Mouse (Mus musculus) C2C12 (cell line): ENCODE measurements around the gene Parp11.
"Not testable (repeated sequence)": the region's sequence is repeated elsewhere in the genome, so short reads cannot be mapped to it uniquely, and the experiment has no call there.

Experiments used
- CTCF ChIP-seq: IDR thresholded peaks from one replicate; pipeline ENCODE4 v1.5.1; 2011; ENCODE audit not compliant: control insufficient read depth, insufficient read depth, insufficient read length
- MYOD1 ChIP-seq: IDR thresholded peaks from one replicate; pipeline ENCODE4 v1.6.1; 2011; ENCODE audit warnings: low read depth; ENCODE audit not compliant: control insufficient read depth, insufficient read length

DNA sequence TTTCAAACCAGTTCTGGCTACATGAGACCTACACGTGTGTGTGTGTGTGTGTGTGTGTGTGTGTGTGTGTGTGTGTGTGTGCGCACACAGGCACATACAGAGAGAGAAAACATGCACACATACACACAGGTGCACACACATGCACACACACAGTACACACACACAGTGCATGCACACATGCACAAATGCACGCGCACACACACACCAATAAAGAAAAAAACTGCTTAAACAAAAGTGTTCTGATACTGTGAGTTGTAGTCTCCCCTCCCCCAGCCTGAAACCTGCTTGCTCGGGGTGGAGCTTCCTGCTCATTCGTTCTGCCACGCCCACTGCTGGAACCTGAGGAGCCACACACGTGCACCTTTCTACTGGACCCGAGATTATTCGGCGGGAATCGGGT, 67.1 kb downstream of the Parp11 start:
- TF ChIP-seq CTCF, MYOD1: not testable (repeated sequence)
